Mouse (Mus musculus): Measurements from ENCODE around the gene Fam167b.

DNA sequence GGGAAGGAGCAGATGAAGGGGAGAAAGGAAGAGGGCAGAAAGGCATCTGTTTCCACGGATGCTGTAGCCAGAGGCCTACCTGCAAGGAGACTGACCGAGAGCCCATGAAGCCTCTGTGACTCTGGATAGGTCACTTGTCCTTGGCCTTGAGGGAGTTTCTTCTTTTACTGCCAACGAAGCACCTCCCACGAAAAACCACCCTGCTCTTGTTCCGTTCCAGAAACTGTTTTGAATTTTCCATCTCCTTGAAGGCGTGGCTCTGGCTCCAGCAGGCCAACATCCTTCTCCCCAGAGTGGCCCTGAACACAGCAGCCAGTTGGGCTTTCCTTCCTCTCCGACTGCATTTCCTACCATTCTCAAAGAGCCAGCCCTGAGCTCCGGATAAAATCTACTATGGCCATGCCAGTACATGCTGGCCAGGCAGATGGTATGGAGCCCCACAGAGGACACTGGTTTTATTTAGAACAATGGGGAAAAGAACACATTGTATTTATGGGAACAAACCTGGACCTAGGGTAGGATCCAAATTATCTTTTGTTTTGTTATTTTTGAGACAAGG, 43.0 kb upstream of the Fam167b start:
- TF ChIP-seq EP300 (IDR thresholded peaks at IDR 0.05; ENCODE audit: low read depth): no peak
- TF ChIP-seq CTCF (IDR thresholded peaks at IDR 0.05; ENCODE audit: low read depth): no peak

Data from liver, postnatal 0 days (tissue).